Mouse (Mus musculus) kidney, embryonic 14.5 days (tissue): ENCODE measurements at regions not wholly inside any gene's neighbourhood (a gene's known extent, or its start where the extent isn't known, plus 50 kb on each side); places are given as distances from the start of the nearest gene placed in this dataset.

ENCODE experiments used
- ATAC-seq: fragments of 200-750 bp; cut with Nextera tagmentation; 2 replicates; pipeline ENCODE4 v1.8.0; 2017; ENCODE audit warnings: moderate number of reproducible peaks, mild to moderate bottlenecking, moderate TSS enrichment, moderate library complexity; ENCODE audit not compliant: low FRiP score, low TSS enrichment
- H3K27ac ChIP-seq: fragments of 300-500 bp; sonication (generic); 2 replicates; pipeline ENCODE4 v1.5.1; 2014; ENCODE audit warnings: low read depth, mild to moderate bottlenecking, low read length, moderate library complexity, mixed read lengths
- H3K27me3 ChIP-seq: fragments of 300-500 bp; sonication (generic); 2 replicates; pipeline ENCODE4 v1.6.1; 2014; ENCODE audit warnings: mild to moderate bottlenecking, low read length; ENCODE audit not compliant: control insufficient read depth, insufficient read depth
- H3K36me3 ChIP-seq: fragments of 300-500 bp; sonication (generic); 2 replicates; pipeline ENCODE4 v1.6.1; 2014; ENCODE audit warnings: low read length, mixed read lengths; ENCODE audit not compliant: control insufficient read depth, insufficient read depth
- H3K4me1 ChIP-seq: fragments of 300-500 bp; sonication (generic); 2 replicates; pipeline ENCODE4 v1.6.1; 2014; ENCODE audit warnings: low read length, mixed read lengths; ENCODE audit not compliant: control insufficient read depth, insufficient read depth
- H3K4me2 ChIP-seq: fragments of 300-500 bp; sonication (generic); replicated peaks from 2 replicates; pipeline ENCODE4 v1.6.1; 2014; ENCODE audit warnings: low read depth, mild to moderate bottlenecking, low read length
- H3K4me3 ChIP-seq: fragments of 300-500 bp; sonication (generic); 2 replicates; pipeline ENCODE4 v1.5.1; 2014; ENCODE audit warnings: mild to moderate bottlenecking, low read length
- H3K9ac ChIP-seq: fragments of 300-500 bp; sonication (generic); 2 replicates; pipeline ENCODE4 v1.6.1; 2014; ENCODE audit warnings: low read depth, mild to moderate bottlenecking, low read length, moderate library complexity
- H3K9me3 ChIP-seq: fragments of 300-500 bp; sonication (generic); 2 replicates; pipeline ENCODE4 v1.6.1; 2016; ENCODE audit warnings: low read length; ENCODE audit not compliant: control insufficient read depth
- WGBS: fragments of 180-500 bp; shearing (Covaris S2); extraction: QIAGEN DNeasy Blood & Tissue Kit; methylation state at CpG from one replicate; pipeline ENCODE4 v1.1.7; 2014; 5-methylcytosine and 5-hydroxymethylcytosine counted together

- no peak overlapping the region for H3K27ac ChIP-seq
- no peak overlapping the region for H3K9ac ChIP-seq
- H3K36me3 ChIP-seq = no peaks in the 10 kb centered on the region
- H3K4me3 ChIP-seq = no peak overlapping the region
- no peak overlapping the region for H3K4me2 ChIP-seq
- H3K4me1 ChIP-seq = no peaks in the 10 kb centered on the region
- no peaks in the 10 kb centered on the region for H3K27me3 ChIP-seq
- no peaks in the 10 kb centered on the region for H3K9me3 ChIP-seq
- no peak for ATAC-seq
- WGBS = 60% methylated on average over 2 of the region's 2 CpGs
Measured at GRCm38 (mm10) chr3:142969501-142969900, 87.7 kb upstream of the Pkn2 start.

GRCm38 (mm10) chr3:142965604-142966003, 83.8 kb upstream of the Pkn2 start:
- ATAC-seq = no peak
- no peaks in the 10 kb centered on the region for H3K27me3 ChIP-seq
- H3K4me1 ChIP-seq = no peaks in the 10 kb centered on the region
- 57% methylated on average over 4 of the region's 4 CpGs for WGBS
- H3K9ac ChIP-seq = no peak overlapping the region
- H3K9me3 ChIP-seq = no peaks in the 10 kb centered on the region
- no peak overlapping the region for H3K4me2 ChIP-seq
- no peak overlapping the region for H3K4me3 ChIP-seq
- no peak overlapping the region for H3K27ac ChIP-seq
- H3K36me3 ChIP-seq = no peaks in the 10 kb centered on the region

GRCm38 (mm10) chr3:142963818-142964372, 82.1 kb upstream of the Pkn2 start:
- Histone ChIP-seq H3K27me3 (no peaks in the 10 kb centered on the region), H3K9me3 (no peaks in the 10 kb centered on the region), H3K27ac (no peak overlapping the region), H3K9ac (no peak overlapping the region), H3K4me2 (no peak overlapping the region), H3K4me1 (no peaks in the 10 kb centered on the region), H3K36me3 (no peaks in the 10 kb centered on the region), H3K4me3 (no peak overlapping the region)
- WGBS = 87% methylated on average over 4 of the region's 4 CpGs
- no peak for ATAC-seq

- no peak overlapping the region for H3K4me2 ChIP-seq
- no peak for ATAC-seq
Measured at GRCm38 (mm10) chr3:142957768-142958167, 76.0 kb upstream of the Pkn2 start.

GRCm38 (mm10) chr3:142948771-142949170, 67.0 kb upstream of the Pkn2 start:
- H3K4me1 ChIP-seq = no peaks in the 10 kb centered on the region
- H3K9me3 ChIP-seq = no peaks in the 10 kb centered on the region
- H3K9ac ChIP-seq = no peak overlapping the region
- no peaks in the 10 kb centered on the region for H3K36me3 ChIP-seq
- H3K4me2 ChIP-seq = no peak overlapping the region
- no peak overlapping the region for H3K4me3 ChIP-seq
- ATAC-seq = no peak
- H3K27me3 ChIP-seq = no peaks in the 10 kb centered on the region
- 34% methylated on average over 7 of the region's 7 CpGs for WGBS
- no peak overlapping the region for H3K27ac ChIP-seq

More at GRCm38 (mm10) chr3:142957768-142958167, 76.0 kb upstream of the Pkn2 start:
- Histone ChIP-seq H3K9ac (no peak overlapping the region), H3K27me3 (no peaks in the 10 kb centered on the region), H3K4me3 (no peak overlapping the region), H3K36me3 (no peaks in the 10 kb centered on the region), H3K9me3 (no peaks in the 10 kb centered on the region), H3K27ac (no peak overlapping the region), H3K4me1 (no peaks in the 10 kb centered on the region)
- WGBS = 83% methylated on average over 8 of the region's 8 CpGs

- ATAC-seq = no peak
- H3K27me3 ChIP-seq = no peaks in the 10 kb centered on the region
Measured at GRCm38 (mm10) chr3:142941319-142942024, 59.7 kb upstream of the Pkn2 start.

GRCm38 (mm10) chr3:142940874-142941273, 59.1 kb upstream of the Pkn2 start:
- ATAC-seq = no peak
- H3K4me3 ChIP-seq = no peak overlapping the region
- WGBS = 85% methylated on average over 5 of the region's 5 CpGs
- no peaks in the 10 kb centered on the region for H3K9me3 ChIP-seq
- no peaks in the 10 kb centered on the region for H3K27me3 ChIP-seq
- no peaks in the 10 kb centered on the region for H3K4me1 ChIP-seq
- H3K4me2 ChIP-seq = no peak overlapping the region
- H3K27ac ChIP-seq = no peak overlapping the region
- no peaks in the 10 kb centered on the region for H3K36me3 ChIP-seq
- no peak overlapping the region for H3K9ac ChIP-seq

More at GRCm38 (mm10) chr3:142941319-142942024, 59.7 kb upstream of the Pkn2 start:
- Histone ChIP-seq H3K9me3 (no peaks in the 10 kb centered on the region), H3K4me3 (no peak overlapping the region), H3K9ac (no peak overlapping the region), H3K4me1 (no peaks in the 10 kb centered on the region), H3K4me2 (no peak overlapping the region), H3K27ac (0 out of 2 replicates have a peak overlapping the region, but pooled peaks have one; percentile 11), H3K36me3 (no peaks in the 10 kb centered on the region)
- 49% methylated on average over 6 of the region's 6 CpGs for WGBS

GRCm38 (mm10) chr3:142939773-142940172, 58.0 kb upstream of the Pkn2 start:
- Histone ChIP-seq H3K9me3 (no peaks in the 10 kb centered on the region), H3K4me2 (no peak overlapping the region), H3K36me3 (no peaks in the 10 kb centered on the region), H3K4me3 (no peak overlapping the region), H3K9ac (no peak overlapping the region), H3K27me3 (no peaks in the 10 kb centered on the region), H3K4me1 (no peaks in the 10 kb centered on the region), H3K27ac (no peak overlapping the region)
- WGBS = 58% methylated on average over 1 of the region's 1 CpGs
- no peak for ATAC-seq

GRCm38 (mm10) chr3:142935949-142936348, 54.1 kb upstream of the Pkn2 start:
- Histone ChIP-seq H3K9ac (no peak overlapping the region), H3K27ac (no peak overlapping the region), H3K4me3 (no peak overlapping the region), H3K27me3 (no peaks in the 10 kb centered on the region), H3K4me2 (no peak overlapping the region), H3K9me3 (no peaks in the 10 kb centered on the region), H3K36me3 (no peaks in the 10 kb centered on the region), H3K4me1 (no peaks in the 10 kb centered on the region)
- WGBS = 62% methylated on average over 5 of the region's 5 CpGs
- no peak for ATAC-seq
